Mouse (Mus musculus) kidney, adult 18-20 months (tissue): ENCODE results near the gene Rpgrip1.
"Not testable (repeated sequence)": the region's sequence is repeated elsewhere in the genome, so short reads cannot be mapped to it uniquely, and the experiment has no call there.

Experiments
- DNase-seq: peaks from one replicate; pipeline ENCODE4 v3.0.0; 2021

Rpgrip1 gene

DNA sequence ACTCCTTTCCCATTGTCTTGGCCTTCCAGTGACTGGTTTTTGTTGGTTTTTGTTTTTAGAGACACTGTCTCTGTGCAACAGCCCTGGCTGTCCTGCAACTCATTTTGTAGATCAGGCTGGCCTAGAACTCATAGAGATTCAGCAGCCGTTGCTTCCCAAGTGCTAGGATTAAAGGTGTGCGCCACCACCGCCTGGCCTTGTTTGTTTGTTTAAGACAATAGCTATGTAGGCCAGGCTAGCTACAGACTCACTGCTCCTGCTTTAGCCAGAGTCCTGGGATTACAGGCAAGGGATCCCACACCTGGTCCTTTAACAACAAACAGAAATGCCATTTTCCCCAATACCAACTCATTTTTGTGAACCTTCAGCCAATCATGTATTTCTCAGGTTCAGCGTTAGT is at the start of gene Rpgrip1:
Rpgrip1 (plus strand) TSS at position 359 of the 400 bp plus-strand sequence.
- DNase-seq = no peak

DNA sequence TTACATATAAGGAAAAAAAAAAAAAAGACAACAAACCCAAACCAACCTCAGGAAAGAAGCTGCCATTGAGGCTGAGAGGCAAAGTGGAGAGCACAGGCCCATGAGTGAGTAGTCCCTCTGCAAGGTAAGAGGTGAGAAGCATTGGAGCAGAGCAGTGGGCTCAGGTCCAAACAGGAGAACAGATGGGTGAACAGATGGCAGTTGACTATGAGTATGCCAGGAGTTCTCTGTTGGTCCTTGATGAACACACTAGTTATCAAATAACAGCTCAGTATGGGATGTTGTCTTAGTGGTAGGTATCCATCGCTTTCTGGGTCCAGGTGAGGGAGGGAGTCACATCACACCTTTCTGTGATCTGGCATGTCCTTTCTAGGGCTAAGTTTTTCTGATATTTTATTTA is 49.7 kb upstream of the Rpgrip1 start:
- DNase-seq = no peak

DNA sequence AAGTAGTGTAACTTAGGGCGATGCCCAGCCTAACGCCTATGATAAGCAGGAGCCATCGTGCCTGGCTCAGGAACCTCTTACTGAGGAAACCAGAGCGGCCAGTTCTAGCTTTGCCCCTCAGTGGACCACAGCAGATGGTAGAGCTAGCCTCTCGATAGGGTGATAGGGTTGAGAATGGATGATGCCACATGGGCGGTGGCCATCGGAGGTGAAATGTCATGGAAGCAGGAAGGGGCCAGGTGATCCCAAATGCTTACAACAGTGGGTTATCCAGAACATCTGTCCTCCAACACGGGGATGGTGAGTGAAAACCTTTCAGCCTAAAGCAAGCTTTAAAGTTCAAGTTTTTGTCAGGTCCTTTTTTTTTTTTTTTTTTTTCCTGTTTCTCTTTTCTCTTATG is 48.7 kb upstream of the Rpgrip1 start:
- no peak for DNase-seq

DNA sequence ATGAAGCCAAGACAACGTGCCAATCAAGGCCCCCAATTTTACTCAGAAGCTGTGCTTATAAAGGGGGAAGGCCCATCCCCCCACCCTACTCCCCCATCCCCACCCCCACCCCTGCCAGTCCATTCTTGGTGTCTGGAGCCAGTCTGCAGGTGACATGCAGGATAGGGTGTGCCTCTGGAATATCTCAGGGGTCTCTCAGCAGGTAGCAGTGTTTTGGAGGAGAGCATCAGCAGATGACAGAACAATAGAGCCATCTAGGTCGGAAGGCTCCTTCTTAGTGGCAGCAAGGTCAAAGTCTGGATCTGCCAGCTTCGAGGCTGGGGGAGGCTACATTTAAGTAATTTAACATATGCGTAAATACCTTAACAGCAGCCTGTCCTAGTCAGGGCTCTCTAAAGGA is 44.4 kb upstream of the Rpgrip1 start:
- no peak for DNase-seq

DNA sequence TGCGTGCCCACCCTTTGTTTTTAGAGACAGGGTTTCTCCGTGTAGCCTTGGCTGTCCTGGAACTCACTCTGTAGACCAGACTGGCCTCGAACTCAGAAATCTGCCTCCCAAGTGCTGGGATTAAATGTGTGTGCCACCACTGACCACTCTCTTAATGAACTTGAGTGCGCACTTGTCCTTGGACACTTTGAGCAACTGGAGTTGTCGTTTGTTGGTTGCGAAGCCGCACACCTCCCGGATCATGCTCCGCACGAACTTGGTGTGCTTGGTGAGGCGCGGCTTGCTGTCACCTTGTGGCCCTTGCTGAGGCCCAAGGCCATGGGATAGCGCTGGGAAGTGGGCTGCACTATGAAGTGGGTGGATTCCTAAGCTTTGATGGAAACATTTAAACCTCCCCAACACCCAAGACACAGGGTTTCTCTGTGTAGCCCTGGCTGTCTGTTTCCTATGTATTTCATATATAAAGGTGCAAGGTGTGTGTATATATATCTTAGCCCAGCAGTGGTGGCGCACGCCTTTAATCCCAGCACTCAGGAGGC is 38.8 kb upstream of the Rpgrip1 start:
- no peak for DNase-seq

DNA sequence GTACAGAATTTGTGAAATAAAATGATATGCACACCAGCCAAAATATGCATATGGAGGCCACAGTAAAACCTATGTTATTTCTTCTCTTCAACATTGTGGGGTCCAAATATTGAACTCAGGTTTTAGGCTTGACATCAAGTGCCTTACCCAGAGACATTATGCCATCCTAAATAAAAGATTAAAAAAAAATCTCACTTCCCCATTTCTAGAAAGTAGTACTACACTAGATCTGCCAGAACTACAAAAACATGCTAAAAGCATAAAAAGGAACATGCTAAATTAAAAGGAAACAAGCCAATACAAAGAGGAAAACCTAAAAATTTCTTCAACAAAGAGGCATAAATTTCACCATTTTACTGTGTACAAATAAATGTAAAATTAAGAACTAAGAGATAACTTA is 27.4 kb upstream of the Rpgrip1 start:
- no peak for DNase-seq

DNA sequence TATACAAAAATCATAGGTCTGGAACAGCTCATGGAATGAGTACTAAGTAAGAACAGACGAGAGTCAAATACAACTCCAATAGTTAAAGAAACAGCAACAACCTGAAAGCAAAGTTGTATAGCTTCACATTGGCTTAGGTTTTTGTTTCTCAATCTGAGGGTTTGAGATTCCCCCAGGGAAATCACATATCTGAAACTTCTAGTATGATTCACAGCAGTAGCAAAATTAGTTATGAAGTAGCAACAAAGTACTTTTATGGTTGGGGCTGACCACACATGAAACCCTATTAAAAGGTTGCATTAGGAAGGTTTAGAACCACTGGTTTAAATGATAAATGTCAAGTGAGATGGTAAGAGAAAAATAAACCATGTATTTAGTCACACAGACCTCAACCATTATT is 16.0 kb upstream of the Rpgrip1 start:
- DNase-seq = no peak

DNA sequence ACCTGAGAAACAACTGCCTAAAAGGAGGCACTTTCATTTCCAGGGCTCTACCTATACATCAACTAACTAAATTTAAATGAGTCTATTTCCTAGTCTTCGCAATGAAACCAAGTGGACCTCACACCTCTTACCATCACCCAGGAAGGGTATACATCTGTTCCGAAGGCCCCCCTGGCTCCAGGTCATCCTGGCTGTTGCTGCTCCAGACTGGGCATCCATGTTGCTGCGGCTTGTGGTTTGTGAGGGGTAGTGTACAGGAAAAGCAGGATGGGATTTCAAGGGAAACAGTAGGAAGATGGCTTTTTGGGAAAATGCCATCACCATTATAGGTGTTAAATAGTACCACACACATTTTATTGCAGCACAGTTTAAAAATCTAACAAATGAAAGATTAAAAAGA is 13.3 kb upstream of the Rpgrip1 start:
- DNase-seq = not testable (repeated sequence)

DNA sequence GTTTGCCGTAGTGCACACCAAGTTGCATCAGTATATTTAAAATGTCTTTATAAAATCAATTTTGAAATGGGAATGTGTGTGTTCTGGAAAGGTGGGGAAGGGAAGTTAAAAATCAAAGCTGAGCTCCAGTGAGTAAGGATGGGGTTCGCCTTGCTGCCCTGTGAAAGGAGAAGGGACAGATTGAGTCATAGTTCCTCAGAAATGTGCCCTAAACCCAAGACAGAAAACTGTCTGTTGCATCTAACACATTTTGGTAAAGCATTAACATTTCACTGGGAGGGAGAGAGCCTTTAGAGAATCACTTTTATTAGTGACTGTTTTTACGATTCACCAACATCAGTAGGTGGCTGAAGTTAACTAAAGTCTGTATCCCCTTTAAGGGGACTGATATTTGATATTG is 12.1 kb upstream of the Rpgrip1 start:
- not testable (repeated sequence) for DNase-seq

DNA sequence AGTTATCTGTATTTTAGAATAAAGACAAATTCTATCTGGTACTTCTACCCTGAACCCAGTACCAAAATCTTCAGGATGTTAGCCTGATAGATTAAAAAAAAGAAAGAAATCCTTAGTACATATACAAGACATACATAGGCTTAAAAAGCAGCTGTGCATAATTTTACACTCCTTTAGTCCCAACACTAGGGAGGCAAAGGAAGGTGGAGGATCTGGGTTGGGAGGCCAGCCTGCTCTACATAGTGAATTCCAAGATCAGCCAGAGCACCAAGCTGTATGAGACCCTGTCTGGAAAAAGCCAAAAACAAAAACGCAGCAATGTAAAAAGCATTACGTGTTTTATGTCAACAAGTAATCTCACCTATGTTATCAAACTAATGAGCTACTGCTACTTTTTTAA is 10.9 kb upstream of the Rpgrip1 start:
- DNase-seq = no peak

DNA sequence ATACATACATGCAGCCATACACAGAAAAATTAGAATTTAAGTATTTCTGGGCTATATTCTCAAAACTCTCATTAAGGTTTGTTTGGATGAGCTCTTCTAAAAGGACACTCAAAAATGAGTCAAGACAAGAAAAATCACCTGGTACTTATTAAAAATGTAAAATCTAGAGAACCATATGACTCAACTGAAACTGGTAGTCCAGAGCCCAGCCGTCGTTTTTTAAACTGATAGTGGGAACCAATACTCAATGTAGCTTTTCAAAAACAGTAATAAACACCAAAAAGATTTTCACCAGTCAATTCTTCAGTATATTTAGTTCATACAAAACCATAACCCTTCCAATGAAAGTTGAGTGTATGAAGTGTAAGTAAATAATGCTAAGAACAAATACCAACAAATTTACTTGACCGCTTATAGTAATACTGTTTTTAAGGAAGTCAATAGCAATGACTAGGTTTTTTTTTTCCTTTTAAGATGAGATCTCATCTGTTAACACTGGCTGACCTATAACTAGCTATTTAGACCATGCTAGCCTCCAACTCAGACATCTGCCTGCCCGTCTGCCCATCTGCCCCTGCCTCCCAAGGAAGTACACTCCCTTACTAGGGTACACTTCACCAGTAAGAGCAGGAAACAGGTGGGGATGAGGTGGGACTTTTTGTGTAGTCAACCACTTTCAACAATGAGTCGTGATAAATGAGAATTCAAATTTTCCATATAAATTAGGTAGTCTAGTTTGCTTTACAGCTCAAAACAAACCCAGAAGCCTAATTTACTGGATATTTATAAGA is 10.1 kb upstream of the Rpgrip1 start:
- DNase-seq = no peak

DNA sequence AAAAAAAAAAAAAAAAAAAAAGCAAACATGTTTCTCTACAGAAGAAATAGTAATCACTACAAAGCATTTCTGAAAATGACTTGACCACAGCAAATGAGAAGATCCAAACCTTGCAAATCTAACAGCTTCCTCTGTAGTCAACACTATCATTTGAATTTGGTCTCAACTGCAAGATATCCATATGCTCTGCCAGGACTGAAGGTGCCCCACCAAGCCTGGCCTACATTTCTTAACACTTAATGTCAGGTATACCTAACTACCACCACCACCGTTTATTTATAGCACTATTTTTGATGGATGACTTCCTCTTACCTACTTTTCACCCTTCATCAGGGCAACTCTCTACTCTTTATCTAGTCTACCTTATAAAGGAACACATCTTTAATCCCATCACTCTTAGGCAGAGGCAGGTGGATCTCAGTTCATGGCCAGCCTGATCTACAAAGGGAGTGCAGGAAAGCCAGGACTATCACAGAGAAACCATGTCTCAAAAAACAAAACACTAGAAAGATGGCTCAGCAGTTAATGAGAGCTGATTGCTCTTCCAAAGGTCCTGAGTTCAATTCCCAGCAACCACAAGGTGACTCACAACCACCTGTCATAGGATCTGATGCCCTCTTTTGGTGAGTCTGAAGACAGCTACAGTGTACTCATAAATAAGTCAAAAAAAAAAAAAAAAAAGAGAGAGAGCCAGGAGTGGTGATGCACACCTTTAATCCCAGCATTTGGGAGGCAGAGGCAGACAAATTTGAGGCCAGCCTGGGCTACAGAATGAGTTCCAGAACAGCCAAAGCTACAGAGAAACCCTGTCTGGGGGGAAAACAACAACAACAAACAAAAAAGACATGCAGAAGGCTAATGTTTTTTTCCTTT is 9.0 kb upstream of the Rpgrip1 start:
- DNase-seq = no peak

DNA sequence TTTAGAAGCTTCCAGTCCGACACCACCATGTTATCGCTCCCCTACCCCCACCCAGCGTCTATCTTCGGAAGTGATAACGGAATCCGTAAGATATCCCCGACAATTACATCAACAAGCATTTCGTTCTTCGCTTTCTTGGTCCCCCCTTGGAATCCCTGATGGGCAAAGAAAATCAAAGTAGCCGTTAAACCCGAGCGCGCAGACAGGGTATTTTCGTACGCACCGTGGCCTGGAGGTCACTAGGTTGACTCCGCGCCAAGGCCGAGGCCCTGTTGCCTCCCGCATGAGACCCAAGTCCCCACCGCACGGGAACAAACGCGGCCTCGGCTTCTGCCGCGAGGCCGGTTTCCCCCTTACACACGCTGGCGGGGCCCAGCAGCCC is 7.0 kb upstream of the Rpgrip1 start:
- no peak for DNase-seq

DNA sequence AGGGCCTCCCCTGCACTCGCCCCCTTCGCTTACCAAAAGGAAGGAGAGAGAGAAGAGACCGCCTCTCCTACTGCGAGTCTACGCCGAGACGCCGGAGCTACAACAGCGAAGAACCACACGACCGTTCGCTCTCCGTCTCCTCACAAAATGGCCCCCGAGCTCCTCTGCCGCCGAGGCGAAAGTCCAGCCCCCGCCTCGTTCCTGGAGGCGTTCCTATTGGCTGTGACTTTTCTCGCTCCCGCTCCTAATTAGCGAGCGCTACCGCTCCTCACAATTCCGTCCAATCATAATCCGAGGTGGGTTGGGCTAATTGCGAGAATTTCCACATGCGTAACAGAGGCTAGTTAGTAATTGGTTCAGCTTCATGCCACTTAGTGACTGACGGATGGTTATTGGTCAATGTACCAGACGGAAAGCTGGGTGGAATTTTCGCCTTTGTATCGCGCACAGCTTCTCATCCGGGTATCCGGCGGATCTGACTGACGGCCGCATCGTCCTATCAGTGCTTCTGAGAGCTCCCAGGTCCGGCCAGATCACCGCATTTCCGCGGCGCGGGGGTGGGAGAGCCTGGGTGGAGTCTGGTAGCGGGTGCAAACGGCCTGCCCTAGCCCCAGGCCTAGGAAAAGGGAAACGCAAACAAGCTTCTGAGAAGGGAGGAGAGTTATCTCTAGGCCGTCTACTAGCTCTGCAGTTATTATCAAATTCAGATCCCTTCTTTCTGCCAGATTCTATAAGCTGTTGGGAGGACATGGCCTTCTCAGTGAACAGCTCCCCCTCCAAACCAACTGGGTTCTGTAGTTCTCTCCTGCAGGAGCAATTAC is 6.4 kb upstream of the Rpgrip1 start, which contains the start of gene Hnrnpc:
Hnrnpc (minus strand) TSS at position 173 of the 821 bp plus-strand sequence.
- peak; percentile 100 for DNase-seq

DNA sequence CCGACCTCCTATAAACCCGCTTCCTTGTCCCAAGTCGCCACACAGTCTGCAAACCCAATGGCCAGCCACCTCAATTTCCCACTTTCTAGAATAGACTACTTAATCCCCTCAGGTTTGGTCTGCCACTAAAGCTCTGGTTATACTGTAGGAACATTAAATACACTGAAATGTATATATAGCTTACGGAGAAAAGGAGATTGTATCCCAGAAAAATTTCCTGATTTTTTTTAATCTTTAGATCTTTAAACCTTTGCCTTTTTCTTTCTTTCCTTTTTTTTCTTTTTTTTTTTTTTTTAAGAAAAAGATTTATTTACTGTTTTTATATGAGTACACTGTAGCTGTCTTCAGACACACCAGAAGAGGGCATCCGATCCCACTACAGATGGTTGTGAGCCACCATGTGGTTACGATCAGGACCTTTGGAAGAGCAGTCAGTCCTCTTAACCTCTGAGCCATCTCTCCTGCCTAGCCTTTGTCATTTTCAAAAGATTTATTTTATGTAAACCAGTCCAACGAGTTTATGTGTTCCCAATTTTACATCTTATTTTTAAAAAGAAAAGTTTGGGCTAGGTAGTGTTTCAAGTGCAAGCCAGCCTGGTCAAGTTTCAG is 5.7 kb upstream of the Rpgrip1 start:
- no peak for DNase-seq

DNA sequence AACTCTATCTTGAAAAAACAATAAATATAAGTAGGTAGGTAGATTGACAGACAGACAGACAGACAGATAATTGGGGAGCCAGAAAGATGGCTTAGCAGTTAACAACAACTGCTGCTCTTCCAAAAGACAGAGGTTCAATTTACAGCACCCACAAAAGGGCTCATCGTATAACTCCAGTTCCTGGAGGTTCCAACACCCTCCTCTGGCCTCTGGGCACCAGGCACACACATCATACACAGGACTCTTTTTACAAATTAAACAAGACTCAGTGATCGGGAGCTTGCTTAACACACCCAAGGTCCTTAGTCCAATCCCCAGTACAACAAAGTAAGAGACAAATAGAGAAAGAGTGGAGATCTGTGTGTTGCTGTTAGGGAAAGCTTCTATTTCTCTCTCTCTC is 5.2 kb upstream of the Rpgrip1 start:
- DNase-seq = no peak

DNA sequence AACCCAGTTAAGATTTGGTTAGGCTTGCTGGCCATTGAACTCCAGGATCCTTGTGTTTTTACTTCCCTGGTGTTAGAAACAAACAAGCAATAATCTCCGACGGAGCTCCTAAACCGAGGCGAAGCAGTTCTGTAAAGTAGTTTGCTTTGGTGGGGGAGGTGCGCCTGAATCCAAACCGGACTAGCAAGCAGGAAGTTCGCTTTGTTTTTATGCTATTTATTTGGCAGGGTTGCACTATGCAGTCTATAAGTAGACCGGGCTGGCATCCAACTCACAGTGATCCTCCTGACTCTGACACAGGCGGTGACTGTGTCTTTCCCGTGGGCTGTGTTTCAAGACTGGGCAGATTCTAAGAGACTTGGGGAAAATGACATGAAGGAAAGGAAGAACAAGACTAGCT is 3.8 kb upstream of the Rpgrip1 start:
- DNase-seq = peak; percentile 46

DNA sequence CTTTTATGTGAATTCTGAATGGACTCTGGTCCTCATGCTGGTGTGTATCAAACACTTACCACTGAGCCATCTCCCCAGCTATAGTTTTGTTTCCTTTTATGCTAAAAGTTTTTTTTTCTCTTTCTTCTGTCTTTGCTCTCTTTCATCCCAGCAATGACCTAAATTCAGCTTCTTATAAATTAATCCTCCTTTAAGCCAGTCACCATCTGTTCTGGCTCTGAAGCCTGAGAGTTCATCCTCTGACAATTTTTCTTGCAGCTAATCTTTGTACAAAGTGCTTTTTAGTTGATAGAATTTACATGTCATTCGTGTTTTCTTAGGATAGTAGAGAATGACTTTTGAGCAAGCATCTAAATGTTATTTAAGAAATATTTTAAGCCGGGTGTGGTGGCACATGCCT is 2.5 kb upstream of the Rpgrip1 start:
- no peak for DNase-seq

DNA sequence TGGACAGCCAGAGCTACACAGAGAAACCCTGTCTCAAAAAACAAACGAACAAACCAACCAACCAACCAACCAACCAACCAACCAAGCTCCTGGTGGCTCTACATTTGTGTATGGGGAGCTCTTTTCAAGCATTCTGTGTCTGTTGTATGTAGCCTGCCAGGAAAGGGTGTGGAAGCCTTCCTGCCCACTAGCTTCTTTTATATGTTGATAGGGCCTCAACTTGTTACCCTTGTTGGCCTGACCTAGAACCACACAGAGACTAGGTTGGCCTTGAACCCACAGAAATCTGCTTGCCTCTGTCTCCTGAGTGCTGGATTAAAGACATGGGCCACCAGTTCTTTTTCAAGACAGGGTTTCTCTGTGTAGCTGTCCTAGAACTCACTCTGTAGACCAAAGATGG is 3.6 kb downstream of the Rpgrip1 start:
- DNase-seq = no peak

DNA sequence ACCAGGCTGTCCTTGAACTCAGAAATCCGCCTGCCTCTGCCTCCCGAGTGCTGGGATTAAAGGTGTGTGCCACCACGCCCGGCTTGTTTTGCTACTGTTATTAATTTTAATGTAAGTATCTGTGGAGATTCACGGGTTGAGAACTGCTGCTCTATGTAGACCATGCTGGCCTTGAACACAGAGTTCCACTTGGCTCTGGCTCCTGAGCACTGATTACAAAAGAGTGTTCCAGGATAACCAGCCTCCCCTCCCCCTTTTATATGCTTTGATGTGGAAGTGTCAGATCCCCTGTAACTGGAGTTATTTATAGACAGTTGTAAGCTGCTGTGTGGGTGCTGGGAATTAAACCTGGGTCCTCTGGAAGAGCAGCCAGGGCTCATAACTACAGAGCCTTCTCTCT is 6.7 kb downstream of the Rpgrip1 start:
- DNase-seq = no peak

DNA sequence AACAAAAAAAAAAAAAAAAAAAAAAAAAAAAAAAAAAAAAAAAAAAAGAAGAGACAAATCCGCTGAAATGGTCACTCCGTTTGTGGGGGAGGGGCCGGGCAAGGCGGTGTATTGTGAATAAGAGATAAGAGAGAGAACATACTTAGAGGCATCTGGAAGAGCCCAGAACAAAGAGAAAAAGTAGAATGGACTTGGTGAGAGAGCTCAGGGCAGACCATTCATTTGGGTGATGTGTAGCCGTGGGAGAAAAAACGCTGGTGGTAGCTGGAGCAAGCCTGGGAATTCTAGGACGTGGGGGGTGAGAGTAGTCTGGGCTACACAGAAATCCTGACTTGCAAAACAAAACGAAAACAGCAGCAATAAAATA is 7.9 kb downstream of the Rpgrip1 start:
- DNase-seq = no peak

DNA sequence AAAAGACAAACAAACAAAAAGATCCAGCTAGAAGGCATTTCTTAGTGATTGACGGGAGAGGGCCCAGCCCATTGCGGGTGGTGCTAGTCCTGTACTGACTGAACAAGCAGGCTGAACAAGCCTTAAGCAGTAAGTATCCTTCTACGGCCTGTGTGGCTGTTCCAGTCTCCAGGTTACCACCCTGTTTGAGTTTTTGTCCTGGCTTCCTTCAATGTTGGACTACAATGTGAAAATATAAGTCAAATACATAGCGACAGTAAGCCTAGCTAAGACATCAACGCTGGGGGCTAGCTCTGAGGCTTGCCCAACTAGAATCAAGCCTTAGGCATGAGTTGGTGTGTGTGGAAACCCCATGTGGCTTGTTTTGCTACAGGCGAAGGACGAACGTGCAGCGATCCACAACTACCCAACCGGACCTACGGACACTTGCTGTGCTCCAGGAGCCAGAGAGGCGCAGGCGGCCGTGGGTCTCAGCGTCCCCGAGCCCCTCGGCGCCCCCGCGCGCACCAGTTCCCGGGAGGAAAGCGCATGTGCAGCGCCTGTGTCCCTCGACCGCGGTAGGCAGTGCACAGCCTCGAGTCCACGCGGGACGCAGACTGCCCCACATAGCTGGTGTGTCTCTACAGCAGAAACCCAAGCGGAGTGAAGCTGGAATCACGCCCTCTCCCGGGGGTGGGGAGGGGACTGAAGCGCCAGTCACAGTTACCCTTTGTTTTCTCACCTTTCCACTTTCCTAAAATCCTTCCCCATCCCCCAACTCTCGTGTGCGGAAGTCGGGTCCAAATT is 8.5 kb downstream of the Rpgrip1 start:
- DNase-seq = peak; percentile 65
